Mouse (Mus musculus) left cerebral cortex, adult 11 months (tissue): Measurements from ENCODE around the gene Rai1.

Experiments
- DNase-seq: peaks from one replicate; pipeline ENCODE4 v3.0.0; 2022; ENCODE audit warnings: low spot score

The Rai1 gene

DNA sequence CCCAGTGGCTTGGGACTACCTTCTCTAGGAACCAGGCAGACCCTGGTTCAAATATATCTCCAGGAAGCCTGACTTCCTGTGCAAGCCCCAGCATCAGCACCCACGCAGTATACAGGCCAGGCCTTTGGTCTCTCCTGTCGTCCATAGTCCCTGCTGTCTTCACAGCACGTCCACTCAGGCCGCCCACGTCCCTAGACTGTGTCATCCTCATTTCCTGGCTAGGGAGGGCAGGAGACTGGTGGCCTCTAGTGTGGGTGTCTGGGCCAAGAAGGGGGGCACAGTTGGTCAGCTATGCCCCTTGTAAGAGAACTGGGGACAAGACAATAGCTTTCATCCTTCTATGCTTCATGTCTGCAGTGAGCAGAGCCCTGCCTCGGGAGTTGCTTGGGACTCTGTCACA lies 87.7 kb downstream of the Rai1 start:
- no peak for DNase-seq

DNA sequence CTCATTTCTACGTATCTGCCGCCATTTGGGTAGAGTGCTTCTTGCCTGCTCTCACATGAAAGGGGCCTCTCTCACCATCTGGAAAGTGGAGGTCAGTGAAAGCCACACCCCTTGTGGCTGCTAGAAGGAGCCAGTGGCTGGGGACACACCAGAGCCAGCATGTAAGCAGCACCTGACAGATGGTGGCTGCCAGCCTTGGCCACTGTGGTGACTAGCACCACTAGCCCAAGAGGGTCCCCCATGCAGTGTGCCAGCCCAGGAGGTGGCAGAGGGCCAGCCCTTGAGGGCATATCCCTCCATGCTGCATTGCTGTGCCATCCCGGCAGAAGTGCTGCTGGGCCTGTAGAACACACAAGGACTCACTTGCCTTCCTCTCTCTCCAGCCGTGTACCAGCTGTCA lies 88.7 kb downstream of the Rai1 start:
- DNase-seq: no peak

DNA sequence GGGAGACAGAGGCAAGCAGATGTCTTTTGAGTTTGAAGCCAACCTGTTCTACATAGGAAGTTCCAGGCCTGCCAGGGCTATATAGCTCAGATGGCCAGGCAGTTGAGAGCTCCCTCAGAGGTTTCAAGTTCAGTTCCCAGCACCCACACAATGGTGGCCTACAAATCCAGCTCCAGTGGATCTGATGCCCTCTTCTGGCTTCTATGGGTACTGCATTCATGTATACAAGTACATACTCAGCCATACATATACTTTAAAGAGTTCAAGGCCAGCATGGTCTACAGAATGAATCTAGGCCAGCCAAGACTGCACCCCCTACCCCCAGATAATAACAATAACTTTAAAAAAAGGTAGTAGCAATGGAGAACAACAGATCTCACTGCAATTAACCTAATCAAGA lies 90.3 kb downstream of the Rai1 start:
- DNase-seq: no peak

DNA sequence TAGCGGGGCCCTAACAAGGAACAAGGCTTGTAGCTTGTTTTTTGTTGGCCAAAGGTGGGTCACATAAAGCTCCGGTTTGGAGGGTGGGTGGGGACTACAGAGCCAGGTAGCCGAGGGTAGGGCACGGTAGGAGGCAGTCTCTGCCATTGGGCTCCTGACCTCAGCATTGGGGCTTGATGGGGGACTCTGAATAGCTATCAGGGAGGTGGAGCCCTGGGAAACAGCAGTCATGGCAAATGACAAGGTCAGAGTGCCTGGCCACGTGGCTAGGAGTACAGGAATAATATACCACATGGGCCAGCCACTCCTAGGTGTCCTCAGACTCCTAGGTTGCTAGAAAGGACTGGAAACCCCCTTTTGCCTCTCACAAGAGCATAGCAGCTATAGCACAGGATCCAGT lies 91.5 kb downstream of the Rai1 start:
- DNase-seq: no peak

DNA sequence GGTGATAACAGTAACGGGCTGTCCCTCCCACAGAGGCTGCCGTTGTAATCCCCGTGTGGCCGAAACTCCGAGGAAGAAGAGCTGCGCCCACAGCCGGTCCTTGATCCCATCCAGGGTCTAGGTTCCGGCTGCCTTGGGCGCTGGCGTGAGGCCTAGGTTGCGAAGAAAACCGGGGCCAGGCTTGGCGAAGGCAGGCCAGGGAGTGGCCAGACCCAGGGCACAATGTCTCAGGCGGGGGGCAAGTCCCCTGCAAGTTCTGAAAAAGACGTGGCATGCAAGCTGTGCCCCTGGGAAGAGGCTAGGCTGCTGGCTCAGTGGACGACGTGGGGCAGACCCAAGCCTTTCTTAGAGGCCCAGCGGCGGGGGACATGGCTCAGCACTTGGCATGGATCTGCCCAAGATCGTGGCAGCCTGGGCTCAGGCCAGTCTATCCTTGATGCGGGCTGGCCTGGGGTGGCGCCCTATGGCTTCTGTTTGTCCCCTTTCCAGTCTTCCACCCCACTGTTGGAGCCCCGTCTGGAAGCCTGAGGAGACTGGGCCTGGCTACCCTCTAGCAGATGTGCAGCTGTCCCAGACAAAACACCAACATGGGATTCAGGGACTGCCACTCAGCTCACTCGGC lies 93.3 kb downstream of the Rai1 start:
- DNase-seq: no peak

DNA sequence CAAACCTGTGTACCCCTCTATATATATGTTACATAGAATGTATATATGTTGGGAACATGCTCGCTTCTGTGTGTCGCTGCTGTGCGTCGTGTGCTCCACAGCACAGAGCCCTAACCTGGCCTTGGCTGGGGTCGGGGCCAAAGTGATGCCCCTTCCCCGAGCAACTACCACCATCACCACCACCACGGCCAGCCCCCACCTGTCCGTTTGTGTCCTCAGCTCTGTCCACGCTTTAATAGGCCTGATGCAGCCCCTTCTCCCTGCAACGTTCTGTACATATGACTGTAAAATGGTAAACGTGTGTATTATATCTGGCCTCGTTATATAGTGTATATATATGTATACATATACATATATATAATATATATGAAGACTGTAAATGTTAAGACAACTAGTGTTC lies 93.8 kb downstream of the Rai1 start:
- no peak for DNase-seq

DNA sequence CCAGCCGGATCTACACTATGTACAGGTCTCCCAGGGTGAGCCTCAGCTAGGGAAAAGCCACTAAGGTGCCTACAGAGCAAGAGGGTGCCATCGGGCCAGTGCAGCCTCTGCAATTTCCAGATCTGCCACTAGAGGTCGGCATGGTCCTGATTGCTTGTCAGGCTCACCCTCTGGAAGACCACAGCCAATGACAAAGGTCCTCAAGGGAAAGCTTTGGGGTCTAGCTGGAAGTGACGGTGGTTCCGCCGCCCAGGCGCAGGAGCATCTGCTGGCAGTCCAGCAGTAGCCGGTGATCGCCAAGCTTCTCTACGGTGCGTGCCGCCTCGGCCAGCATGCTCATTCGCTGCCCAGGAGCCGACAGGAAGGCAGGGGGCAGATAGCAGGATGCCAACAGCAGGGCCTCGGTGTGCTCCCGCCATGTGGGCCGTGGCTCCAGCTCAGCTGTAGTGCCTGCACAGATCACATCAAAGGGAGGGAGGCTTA lies 94.9 kb downstream of the Rai1 start:
- peak; percentile 86 for DNase-seq

DNA sequence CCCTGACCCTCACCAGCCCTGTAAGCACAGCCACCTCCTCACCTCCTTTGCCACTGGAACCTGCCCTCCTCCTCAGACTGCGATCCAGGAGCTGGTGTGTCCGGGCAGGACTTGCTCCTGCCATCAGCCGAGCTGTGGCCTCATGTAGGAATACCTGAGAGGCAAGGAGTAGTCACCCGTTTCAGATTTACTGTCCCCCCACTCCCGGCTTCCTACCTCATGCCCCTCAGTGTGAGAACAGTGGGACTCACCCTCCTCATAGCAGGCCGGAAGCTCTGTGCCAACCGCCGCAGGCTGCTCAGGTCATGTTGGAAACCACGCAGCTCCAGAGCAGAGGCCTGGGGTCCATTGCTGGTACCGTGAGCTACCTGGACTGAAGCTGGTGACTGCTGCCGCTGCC lies 95.6 kb downstream of the Rai1 start:
- DNase-seq: no peak

DNA sequence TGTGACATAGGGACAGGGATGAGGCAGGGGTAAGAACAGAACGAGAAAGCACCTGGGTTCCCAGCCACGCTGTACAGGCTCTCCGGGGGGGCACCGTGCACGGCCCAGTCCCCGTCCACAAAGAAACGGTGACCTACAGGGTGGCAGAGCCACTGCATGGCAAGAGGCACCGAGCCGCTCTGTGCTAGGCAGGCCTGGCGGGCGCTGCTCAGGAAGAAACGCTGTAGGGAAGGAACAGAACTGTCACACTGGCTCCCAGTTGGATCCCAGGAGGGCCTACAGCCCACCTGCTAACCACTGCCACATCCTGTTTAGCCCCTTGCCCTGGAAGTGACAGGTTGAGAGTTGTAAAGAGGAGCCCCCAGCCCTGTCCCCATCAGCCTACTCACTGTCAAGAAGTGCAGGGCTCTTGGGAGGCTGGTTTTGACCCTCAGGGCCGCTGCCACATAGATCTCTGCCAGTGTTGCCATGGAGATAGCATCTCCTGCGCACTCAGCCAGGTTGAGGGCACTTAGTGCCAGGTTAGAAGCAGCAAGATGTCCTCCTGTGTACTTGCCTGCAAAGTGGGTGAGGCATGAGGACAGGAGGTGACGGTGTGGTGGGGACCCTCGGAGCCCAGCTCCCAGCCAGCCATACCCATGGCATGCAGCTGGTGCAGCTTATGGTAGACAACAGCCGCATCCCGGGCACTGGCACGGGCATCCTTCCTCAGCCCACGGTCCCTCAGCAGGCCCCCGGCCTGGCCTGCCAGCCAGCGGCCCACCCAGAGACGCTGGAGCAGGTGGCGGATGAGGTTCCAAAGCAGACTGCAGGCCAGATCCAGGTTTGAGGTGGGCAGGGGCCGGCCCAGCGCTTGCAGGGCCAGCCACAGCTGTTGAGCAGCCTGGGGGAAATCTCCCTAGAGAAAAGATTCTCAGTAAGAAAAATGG lies 98.2 kb downstream of the Rai1 start:
- DNase-seq: no peak

DNA sequence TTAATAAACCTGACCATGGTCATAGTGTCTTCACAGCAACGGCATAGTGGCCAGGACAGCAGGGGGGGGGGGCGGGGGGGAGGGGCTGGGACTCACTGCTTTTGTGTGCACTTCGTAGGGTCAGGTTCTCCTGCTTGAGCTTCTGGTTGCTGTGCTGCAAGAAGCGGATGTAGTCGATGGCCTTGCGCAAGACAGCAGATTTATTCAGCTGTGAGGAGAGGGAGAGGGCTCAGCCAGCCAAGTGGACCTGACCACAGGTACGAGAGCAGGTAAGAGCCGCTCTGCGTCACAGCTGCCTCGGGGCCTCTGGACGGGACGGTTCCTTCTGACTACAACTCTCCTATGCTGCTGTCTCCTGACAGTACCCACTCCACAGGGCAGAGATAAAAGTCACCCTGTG lies 100.2 kb downstream of the Rai1 start:
- no peak for DNase-seq

DNA sequence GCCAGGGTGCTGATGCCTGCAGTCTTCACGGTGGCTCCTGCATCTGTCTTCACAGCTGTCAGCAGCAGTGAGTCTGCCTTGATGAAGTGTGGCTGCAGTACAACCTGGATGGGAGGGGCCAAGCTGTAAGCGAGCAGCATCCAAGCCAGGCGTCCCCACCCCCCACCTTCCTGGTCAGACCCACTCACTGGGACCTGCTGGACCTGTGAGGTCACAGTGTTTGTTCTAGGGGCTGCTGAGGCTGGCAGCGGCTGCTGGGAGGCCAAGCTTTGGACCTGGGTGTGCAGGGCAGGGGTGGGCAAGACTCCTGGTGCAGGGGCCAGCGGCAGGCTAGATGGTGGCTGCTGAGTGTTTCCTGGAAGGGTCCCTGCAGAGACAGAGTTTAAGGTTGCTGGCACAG lies 101.4 kb downstream of the Rai1 start:
- DNase-seq: no peak

DNA sequence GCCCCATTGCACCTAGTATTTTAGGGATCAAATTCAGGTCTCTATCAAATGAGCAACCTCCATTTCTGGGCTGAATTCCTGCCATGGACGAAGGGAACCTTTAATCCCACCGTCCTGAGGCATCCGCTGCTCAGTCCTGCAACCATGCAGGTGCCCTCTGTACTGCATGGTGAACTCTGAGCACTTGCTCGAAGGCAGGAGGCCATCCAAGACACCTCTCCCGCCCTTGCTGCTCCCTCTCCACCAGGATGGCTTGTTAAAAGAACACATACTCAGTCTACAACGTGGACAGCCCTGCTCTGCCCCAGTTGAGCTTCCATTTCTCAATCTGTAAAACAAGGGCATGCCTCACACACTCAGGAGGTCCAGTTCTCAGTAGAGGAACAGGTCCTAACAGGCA lies 103.4 kb downstream of the Rai1 start:
- DNase-seq: no peak

DNA sequence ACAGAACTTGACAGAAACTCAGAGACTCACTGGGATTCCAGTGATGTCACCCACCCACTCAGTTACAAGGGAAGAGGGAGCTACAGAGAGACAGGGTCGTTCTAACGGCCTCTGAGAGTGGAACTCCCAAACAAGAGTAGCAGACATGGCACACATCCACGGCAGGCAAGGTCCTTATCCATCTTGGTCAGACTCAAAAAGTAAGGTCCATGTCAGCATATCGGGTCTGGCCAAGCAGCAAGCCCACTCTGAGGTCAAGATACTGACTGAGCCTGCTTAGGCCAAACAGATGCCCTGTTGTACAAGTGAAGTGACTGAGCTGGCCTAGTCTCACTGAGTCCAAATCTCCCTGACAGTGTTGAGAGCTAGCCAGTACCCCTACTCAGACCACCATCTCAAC lies 103.9 kb downstream of the Rai1 start:
- DNase-seq: no peak

DNA sequence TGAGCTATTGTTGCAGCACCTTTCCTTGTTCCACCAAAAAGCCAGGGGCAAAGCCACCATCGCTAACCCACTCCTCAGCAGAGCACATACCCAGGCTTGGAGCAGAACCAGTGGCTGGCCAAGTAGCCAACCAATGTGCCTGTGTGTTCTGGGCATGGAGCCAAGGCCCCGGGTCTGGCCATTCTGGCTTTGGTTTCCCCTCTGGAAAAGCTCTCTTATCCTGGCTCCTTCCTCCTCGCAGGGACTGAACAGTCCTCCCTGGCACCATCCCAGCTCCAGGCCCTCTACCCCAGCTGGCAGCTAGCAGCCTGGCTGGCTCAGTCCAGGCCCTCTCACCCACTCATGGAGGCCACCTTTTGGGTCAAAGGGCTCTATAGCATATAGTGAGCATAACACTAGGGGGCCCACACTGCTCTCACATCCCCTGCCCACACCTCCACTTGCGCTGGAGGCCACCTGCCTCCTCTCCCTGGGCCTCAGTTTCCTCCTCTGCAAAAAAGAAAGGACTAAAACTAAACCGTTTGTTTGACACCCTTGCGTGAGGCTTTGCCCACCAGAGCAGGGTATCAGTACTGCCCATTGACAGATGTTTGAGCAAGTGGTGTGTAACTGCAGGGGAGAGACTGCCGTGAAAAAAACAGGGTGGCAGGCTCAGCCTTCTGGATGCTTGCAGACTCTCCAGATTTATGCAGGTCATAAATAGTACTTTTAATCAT lies 104.6 kb downstream of the Rai1 start:
- peak; percentile 75 for DNase-seq

DNA sequence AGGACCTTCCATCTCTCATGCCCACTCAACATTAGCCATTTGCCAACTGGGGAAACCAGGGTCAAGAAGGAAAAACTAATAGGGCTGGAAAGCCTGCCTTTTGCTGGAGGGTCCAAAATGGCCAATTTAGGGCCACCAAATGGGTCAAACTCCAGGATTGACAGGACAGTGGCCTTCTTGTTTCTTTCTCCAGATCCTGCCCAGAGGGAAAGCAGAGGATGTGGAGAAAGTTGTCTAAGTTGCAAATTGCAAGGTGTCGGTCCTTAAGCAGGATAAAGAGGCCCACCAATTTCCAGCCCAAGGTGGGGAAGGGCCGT lies 105.1 kb downstream of the Rai1 start:
- DNase-seq: no peak

DNA sequence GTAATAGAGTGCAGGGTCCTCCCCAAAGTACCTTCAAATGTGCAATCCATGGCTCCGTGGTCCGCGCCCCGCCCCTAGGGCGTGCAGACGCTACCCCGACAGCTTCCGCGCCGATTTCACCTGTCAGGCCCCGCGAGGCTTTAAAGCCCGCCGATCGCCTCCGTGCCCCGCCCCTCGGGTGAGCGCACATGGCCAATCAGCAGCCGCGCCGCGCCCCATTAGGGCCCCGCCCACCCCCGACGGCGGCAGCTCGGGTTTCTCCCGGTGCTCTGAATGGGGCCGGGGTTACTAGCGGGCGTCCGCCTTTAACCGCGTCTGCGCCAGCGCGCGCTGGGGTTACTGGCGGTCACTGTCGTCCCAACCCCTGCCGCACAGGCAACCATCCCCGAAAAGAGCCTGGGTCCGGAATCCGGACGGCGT lies 105.5 kb downstream of the Rai1 start:
- DNase-seq: peak; percentile 86

DNA sequence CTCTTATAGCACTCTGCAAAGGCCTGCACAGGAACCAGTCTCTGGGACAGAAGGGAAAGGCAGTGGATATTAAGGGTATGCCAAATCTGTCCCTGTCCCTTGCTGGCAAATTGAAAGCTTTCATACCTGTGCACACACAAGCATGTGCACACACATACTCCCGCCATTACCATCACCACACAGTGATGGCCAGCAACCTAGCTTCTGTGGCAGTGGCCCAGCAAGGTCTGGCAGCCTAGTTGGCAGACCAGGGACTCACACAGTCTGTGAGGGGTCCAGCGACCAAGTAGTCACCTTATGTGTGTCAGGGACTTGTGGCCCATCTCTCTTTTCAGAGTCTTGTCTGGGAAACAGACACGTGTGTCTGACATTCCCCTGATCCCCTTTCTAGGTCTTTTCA lies 106.3 kb downstream of the Rai1 start:
- DNase-seq: no peak

DNA sequence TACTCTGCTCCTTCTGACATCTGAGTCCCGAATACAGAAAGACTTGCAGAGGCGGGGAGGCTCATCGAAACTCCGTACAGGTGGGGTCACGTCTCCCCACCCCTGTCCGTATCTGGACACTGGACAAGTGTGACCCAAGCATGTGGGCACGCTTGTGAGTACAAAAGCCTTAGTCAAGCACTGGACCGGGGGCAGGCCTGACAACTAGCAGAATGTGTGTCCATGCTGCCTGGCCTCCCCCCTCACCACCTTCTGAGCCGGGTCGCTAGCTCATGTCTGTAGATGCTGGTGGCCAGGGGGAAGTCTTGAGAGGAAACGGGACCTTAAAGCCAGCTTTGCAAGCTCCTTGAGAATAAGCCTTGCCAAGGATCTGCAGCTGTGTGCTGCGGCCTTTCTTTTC lies 106.9 kb downstream of the Rai1 start:
- no peak for DNase-seq

DNA sequence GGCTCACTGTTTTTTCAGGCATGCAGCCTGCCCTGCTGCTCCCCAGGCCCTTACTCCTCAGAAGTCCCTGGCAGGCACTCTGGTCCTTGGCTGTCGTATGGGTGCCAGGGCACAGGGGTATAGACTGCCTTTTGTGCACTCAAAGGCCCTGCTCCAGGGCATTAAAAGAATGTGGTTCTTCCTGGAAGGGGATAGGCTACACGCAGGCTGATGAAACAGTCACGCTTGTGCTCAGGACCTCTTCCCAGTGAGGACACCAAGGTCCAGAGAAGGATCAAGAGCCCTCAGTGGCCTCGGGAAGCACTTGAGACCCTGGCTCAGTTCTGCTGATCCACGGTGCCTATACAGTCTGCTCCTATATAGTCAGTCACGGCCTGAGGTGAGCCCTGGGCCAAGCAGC lies 108.5 kb downstream of the Rai1 start:
- DNase-seq: no peak

DNA sequence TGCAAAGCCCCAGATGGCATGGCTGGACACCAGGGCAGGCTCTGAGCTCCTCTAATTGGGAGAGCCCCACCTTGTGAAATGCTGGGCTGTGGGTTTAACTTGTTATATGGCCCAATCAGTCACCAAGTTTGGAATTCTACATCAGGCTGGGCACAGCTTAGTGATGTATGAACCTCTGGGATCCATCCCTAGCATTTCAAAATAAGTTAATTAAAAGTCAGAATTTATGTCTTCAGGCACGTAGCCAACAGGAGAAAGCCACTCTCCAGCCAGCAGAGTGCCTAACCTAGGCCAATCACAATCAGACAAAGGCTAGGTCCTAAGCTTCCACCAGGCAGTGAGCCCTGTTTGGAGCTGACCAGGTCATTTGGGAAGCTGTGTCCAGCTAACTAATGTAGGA lies 111.9 kb downstream of the Rai1 start:
- no peak for DNase-seq

DNA sequence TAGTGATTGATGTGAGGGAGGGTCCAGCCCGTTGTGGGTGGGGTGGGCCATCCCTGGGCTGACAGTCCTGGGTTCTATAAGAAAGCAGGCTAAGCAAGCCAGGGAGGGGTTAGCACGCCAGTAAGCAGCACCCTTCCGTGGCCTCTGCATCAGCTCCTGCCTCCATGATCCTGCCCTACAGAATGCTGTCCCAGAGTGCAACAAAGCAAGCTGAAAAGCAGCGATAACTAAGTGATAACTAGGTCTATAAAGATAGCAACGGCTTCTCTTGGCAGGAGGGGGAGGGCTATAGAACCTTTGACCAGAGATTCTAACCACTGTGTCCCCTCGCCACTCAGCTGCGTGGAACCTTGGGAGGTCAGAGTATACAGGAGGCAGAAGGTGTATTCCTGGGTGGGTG lies 112.7 kb downstream of the Rai1 start:
- DNase-seq: no peak

DNA sequence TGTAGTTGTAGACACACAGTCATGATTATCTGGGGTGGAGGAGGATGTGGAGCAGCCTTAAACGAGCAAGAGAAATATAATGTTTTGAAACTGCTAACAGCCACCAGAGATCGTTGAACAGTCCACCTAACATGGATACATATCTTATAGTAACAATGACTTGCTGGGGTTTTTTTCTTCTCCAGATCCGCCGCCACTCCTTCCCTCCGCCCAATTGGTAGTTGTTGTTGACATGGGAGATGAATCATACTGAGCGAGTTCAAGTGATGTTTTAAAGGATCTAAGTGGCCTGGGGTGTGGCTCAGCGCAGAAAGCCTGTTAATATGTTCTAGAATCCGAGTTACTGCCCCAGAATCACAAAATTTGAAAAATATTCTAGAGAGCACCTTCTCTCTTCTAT lies 114.8 kb downstream of the Rai1 start:
- no peak for DNase-seq

DNA sequence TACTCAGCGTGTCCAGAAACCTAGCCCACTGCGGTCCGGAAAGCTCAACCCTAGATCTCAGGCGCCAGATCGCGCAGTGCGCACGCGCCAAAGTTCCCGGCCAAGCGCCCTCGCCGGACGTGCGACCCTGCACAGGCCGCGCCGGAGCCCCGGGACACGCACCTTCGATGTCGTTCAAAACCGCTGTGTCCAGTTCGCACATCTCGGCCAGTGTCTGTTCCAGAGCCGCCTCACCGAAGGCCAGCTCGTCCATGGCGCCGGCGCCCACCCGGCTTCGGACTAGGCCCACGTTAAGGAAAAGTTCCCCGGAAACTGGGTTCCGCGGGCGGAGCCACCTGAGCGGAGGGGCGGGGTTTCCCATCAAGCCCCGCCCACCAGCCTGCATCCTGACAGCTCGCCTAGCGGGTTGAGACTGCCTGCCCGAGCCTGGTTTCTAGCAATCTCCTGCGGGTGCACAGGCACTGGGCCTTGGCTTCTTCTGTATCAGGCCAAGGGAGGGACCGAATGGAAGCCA lies 115.5 kb downstream of the Rai1 start:
- DNase-seq: peak; percentile 79
